Mouse (Mus musculus) retina, embryonic 14.5 days (tissue): ENCODE measurements around the gene Spata31d1a.
"Not testable (repeated sequence)": the region's sequence is repeated elsewhere in the genome, so short reads cannot be mapped to it uniquely, and the experiment has no call there.

ENCODE experiments used
- DNase-seq: peaks from one replicate; pipeline ENCODE4 v3.0.0-alpha.2; 2015; ENCODE audit warnings: low spot score

Gene Spata31d1a

GRCm38 (mm10) chr13:59710230-59710629 lies at the start of gene Spata31d1a:
TSS of gene Spata31d1a (minus strand) at chr13:59710330.
- no peak for DNase-seq

GRCm38 (mm10) chr13:59756906-59757305 lies 46.8 kb upstream of the Spata31d1a start:
- DNase-seq = no peak

GRCm38 (mm10) chr13:59750310-59750709 lies 40.2 kb upstream of the Spata31d1a start:
- DNase-seq = no peak

GRCm38 (mm10) chr13:59746711-59747110 lies 36.6 kb upstream of the Spata31d1a start, which contains the start of gene 1700014D04Rik:
TSS of gene 1700014D04Rik (minus strand) at chr13:59746752.
- no peak for DNase-seq

- no peak for DNase-seq
These were observed 36.0 kb upstream of the Spata31d1a start for GRCm38 (mm10) chr13:59746164-59746563.

- no peak for DNase-seq
These were observed 35.3 kb upstream of the Spata31d1a start for GRCm38 (mm10) chr13:59745462-59745861.

- DNase-seq = peak; percentile 20
These were observed 31.6 kb upstream of the Spata31d1a start for GRCm38 (mm10) chr13:59741697-59742096.

- no peak for DNase-seq
These were observed 31.0 kb upstream of the Spata31d1a start for GRCm38 (mm10) chr13:59741096-59741495.

- no peak for DNase-seq
These were observed 29.3 kb upstream of the Spata31d1a start for GRCm38 (mm10) chr13:59739397-59739796.

GRCm38 (mm10) chr13:59738455-59738854 lies 28.3 kb upstream of the Spata31d1a start:
- DNase-seq = no peak

- peak; percentile 38 for DNase-seq
These were observed 25.1 kb upstream of the Spata31d1a start for GRCm38 (mm10) chr13:59735190-59735589.

GRCm38 (mm10) chr13:59734347-59734746 lies 24.2 kb upstream of the Spata31d1a start:
- DNase-seq = not testable (repeated sequence)

- DNase-seq = no peak
These were observed 23.8 kb upstream of the Spata31d1a start for GRCm38 (mm10) chr13:59733936-59734335.

- no peak for DNase-seq
These were observed 21.5 kb upstream of the Spata31d1a start, which contains the start of gene Spata31d1d for GRCm38 (mm10) chr13:59731652-59732051. TSS of gene Spata31d1d (minus strand) at chr13:59731752.

- peak; percentile 94 for DNase-seq
These were observed 18.4 kb upstream of the Spata31d1a start for GRCm38 (mm10) chr13:59728378-59729093.

- no peak for DNase-seq
These were observed 16.2 kb upstream of the Spata31d1a start for GRCm38 (mm10) chr13:59726139-59726867.

GRCm38 (mm10) chr13:59722089-59722488 lies 12.0 kb upstream of the Spata31d1a start:
- not testable (repeated sequence) for DNase-seq

GRCm38 (mm10) chr13:59719475-59719874 lies 9.3 kb upstream of the Spata31d1a start:
- no peak for DNase-seq

GRCm38 (mm10) chr13:59718857-59719440 lies 8.8 kb upstream of the Spata31d1a start:
- DNase-seq = not testable (repeated sequence)

GRCm38 (mm10) chr13:59713710-59714109 lies 3.6 kb upstream of the Spata31d1a start:
- no peak for DNase-seq

- DNase-seq = not testable (repeated sequence)
These were observed 1.9 kb upstream of the Spata31d1a start, which contains the start of gene Spata31d1b for GRCm38 (mm10) chr13:59711984-59712383. TSS of gene Spata31d1b (plus strand) at chr13:59712284.

GRCm38 (mm10) chr13:59704562-59704961 lies 5.6 kb downstream of the Spata31d1a start:
- DNase-seq = no peak

GRCm38 (mm10) chr13:59703514-59703913 lies 6.6 kb downstream of the Spata31d1a start:
- no peak for DNase-seq
